In genomic region chr12:85288486-85289156, GRCm38 (mm10) we compare ENCODE assay signal across 8 mouse cellular contexts. TPM values are rescaled to one million over a fixed set of nuclear protein-coding genes. Genes with fewer than 3 reads are reported as not detected.
DNase-seq lines count a peak whose midpoint lies in the region; ATAC-seq lines count a peak whose summit lies in the region.

Zc2hc1c (plus strand) TSS chr12:85288591.

- peaks cover 5% of the 10 kb centered on the region; the same call in 1 of the 2 replicates for H3K27me3 ChIP-seq in embryonic facial prominence, embryonic 13.5 days
- peaks cover 21% of the 10 kb centered on the region for H3K27me3 ChIP-seq in limb, embryonic 10.5 days (ENCODE audit: low read depth, poor library complexity, severe bottlenecking)
- no peaks in the 10 kb centered on the region for H3K27me3 ChIP-seq in midbrain, embryonic 11.5 days (ENCODE audit: control insufficient read depth, insufficient read depth, low read length)

- H3K36me3 ChIP-seq in embryonic facial prominence, embryonic 13.5 days: no peaks in the 10 kb centered on the region
- H3K36me3 ChIP-seq in limb, embryonic 10.5 days: no peaks in the 10 kb centered on the region
- H3K36me3 ChIP-seq in midbrain, embryonic 11.5 days (ENCODE audit: control insufficient read depth, insufficient read depth, low read length): no peaks in the 10 kb centered on the region

- H3K9me3 ChIP-seq in embryonic facial prominence, embryonic 13.5 days: no peaks in the 10 kb centered on the region
- no peaks in the 10 kb centered on the region for H3K9me3 ChIP-seq in limb, embryonic 10.5 days (replicated peaks)
- H3K9me3 ChIP-seq in midbrain, embryonic 11.5 days (ENCODE audit: control insufficient read depth, low read length): no peaks in the 10 kb centered on the region

- H3K4me3 ChIP-seq in embryonic facial prominence, embryonic 13.5 days: peak within 1 kb of the TSS; percentile 51
- H3K4me3 ChIP-seq in limb, embryonic 10.5 days: peak within 1 kb of the TSS; percentile 67
- H3K4me3 ChIP-seq in midbrain, embryonic 11.5 days (ENCODE audit: low read depth, low read length): peak within 1 kb of the TSS; percentile 47

- WGBS in embryonic facial prominence, embryonic 13.5 days: 2% methylated on average over 30 of the region's 31 CpGs
- WGBS in limb, embryonic 10.5 days: 2% methylated on average over 31 of the region's 31 CpGs
- WGBS in midbrain, embryonic 11.5 days: 3% methylated on average over 30 of the region's 31 CpGs

- peak; percentile 76 to 80 for DNase-seq in adrenal gland, adult 18-20 months (ENCODE audit: low spot score in 2 of 2)
- DNase-seq in heart, adult 18-20 months: peak; percentile 94 to 95
- peak; percentile 96 for DNase-seq in kidney, adult 11 months
- DNase-seq in limb, embryonic 10.5 days (ENCODE audit: low spot score): peak; percentile 94
- DNase-seq in midbrain, embryonic 11.5 days (ENCODE audit: low spot score, missing footprints): peak; percentile 98
- peak; percentile 73 for DNase-seq in right cerebral cortex, postnatal 4 days
- peak; percentile 83 to 92 for DNase-seq in urinary bladder, postnatal 4 days (ENCODE audit: low spot score in 2 of 2)

- no peak within 1 kb of the TSS; the same call in 1 of the 2 replicates for H3K27ac ChIP-seq in embryonic facial prominence, embryonic 13.5 days
- H3K27ac ChIP-seq in limb, embryonic 10.5 days: peak within 1 kb of the TSS; percentile 85
- H3K27ac ChIP-seq in midbrain, embryonic 11.5 days (ENCODE audit: low read depth, low read length): no peak within 1 kb of the TSS

- ATAC-seq in embryonic facial prominence, embryonic 13.5 days (ENCODE audit: insufficient number of reproducible peaks, insufficient read depth, low FRiP score, low TSS enrichment, low read depth): peak; percentile 77; the same call in 1 of the 2 replicates
- peak; percentile 94 for ATAC-seq in midbrain, embryonic 11.5 days (ENCODE audit: low FRiP score)

- H3K4me2 ChIP-seq in embryonic facial prominence, embryonic 13.5 days: peak within 1 kb of the TSS; percentile 83
- peak within 1 kb of the TSS; percentile 84 for H3K4me2 ChIP-seq in midbrain, embryonic 11.5 days

- peaks cover 18% of the 10 kb centered on the region for H3K4me1 ChIP-seq in embryonic facial prominence, embryonic 13.5 days
- H3K4me1 ChIP-seq in limb, embryonic 10.5 days: peaks cover 31% of the 10 kb centered on the region
- peaks cover 4% of the 10 kb centered on the region; the same call in 1 of the 2 replicates for H3K4me1 ChIP-seq in midbrain, embryonic 11.5 days (ENCODE audit: control insufficient read depth, insufficient read depth, low read length)

- peak within 1 kb of the TSS; percentile 72 for H3K9ac ChIP-seq in embryonic facial prominence, embryonic 13.5 days
- peak within 1 kb of the TSS; percentile 65 for H3K9ac ChIP-seq in midbrain, embryonic 11.5 days (ENCODE audit: low read length)

RNA-seq across cellular contexts. Expression of gene Zc2hc1c, which starts in this region (rescaled TPM):
- total RNA-seq in adrenal gland, adult 18-20 months (2021): 1 to 10 TPM; 1.8 to 2.1 TPM
- polyA plus RNA-seq in embryonic facial prominence, embryonic 13.5 days (2015; fragmentation: Nextera tagmentation; extraction: Ambion mirVana): 0.70 and 0.87 TPM in 2 replicates
- 1 to 10 TPM; 1.7 to 2.3 TPM for total RNA-seq in heart, adult 18-20 months (2021)
- polyA plus RNA-seq in limb, embryonic 10.5 days (2016; fragmentation: Nextera tagmentation; extraction: Ambion mirVana): 0.68 and 0.91 TPM in 2 replicates
- 1.0 TPM in 2 replicates for polyA plus RNA-seq in midbrain, embryonic 11.5 days (2014; fragmentation: Nextera tagmentation; extraction: Ambion mirVana)

Comparison
In these comparisons a context has a peak if more than half of its experiments do, and no peak if none do; other contexts are left out.
1. Peak in ATAC-seq, H3K4me3 ChIP-seq, H3K9ac ChIP-seq and H3K4me2 ChIP-seq in embryonic facial prominence, embryonic 13.5 days; RNA of the gene not detected or under 1 TPM.
2. Peak in DNase-seq, H3K4me3 ChIP-seq and H3K27ac ChIP-seq in limb, embryonic 10.5 days; RNA of the gene not detected or under 1 TPM.